8 mouse cellular contexts compared by ENCODE assay signal in the genomic region with DNA sequence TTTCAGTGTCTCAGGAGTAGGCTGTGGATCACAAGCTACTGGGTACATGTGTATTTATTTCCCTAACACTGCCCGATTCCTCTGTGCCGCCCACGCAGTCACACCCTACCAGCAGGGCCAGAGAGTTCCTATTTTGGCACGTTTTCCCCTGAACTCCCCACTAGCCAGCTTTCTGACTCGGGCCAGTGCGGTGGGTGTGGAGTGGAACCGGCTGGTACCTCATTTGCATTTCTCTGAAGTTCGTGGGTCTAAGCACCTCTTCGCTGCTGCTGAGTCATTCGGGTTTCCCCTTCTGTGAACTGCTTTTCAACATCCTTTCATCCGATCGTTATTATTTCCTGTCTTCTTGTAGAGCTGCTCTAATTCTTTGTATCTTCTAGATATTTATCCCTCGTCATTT. TPM values are rescaled to one million over a fixed set of nuclear protein-coding genes. Genes with fewer than 3 reads are reported as not detected.
DNase-seq lines count a peak whose midpoint lies in the region; ATAC-seq and TF ChIP-seq lines count a peak whose summit lies in the region.

No protein-coding gene starts in this region.

- WGBS in lung, postnatal 0 days, result 27% methylated on average over 13 of the region's 13 CpGs
- 28% methylated on average over 13 of the region's 13 CpGs for WGBS in stomach, postnatal 0 days
- WGBS in midbrain, embryonic 16.5 days, result 61% methylated on average over 13 of the region's 13 CpGs

- no peaks in the 10 kb centered on the region for H3K4me1 ChIP-seq in lung, postnatal 0 days (ENCODE audit: insufficient read depth, low read depth, low read length)
- H3K4me1 ChIP-seq in stomach, postnatal 0 days (replicated peaks; ENCODE audit: control insufficient read depth, insufficient read depth), result no peaks in the 10 kb centered on the region
- no peaks in the 10 kb centered on the region for H3K4me1 ChIP-seq in midbrain, embryonic 16.5 days (ENCODE audit: control insufficient read depth, insufficient read depth, low read length)

- in situ Hi-C loops in Patski (cut with MboI; ENCODE audit: low pct_unique_long_range_greater_than_20kb), result loop anchor here (25.0 kb wide), 1 partner anchor 1967 kb away; a partner anchor contains a TSS

- intact Hi-C loops in left cerebral cortex, postnatal 36 days (cut with DNase I), result no loop called here

- POLR2A ChIA-PET in Patski (lab: Charles Lee), result no interaction called here

- H3K27ac ChIP-seq in lung, postnatal 0 days (ENCODE audit: low read length), result no peak overlapping the region
- H3K27ac ChIP-seq in stomach, postnatal 0 days (replicated peaks), result no peak overlapping the region
- H3K27ac ChIP-seq in midbrain, embryonic 16.5 days (ENCODE audit: low read length), result no peak overlapping the region

- 0 out of 2 replicates have a peak, but pooled peaks have one; percentile 10 for TF ChIP-seq EP300 in lung, postnatal 0 days (IDR thresholded peaks at IDR 0.05)
- TF ChIP-seq EP300 in stomach, postnatal 0 days (optimal IDR thresholded peaks at IDR 0.05), result no peak

- H3K4me3 ChIP-seq in lung, postnatal 0 days (ENCODE audit: low read depth, low read length), result no peak overlapping the region
- H3K4me3 ChIP-seq in stomach, postnatal 0 days (ENCODE audit: low read depth, low read length), result no peak overlapping the region
- H3K4me3 ChIP-seq in midbrain, embryonic 16.5 days (ENCODE audit: low read depth, low read length), result no peak overlapping the region

- peak; percentile 88 for ATAC-seq in Patski
- ATAC-seq in lung, postnatal 0 days, result peak; percentile 40
- peak; percentile 30; the same call in 1 of the 2 replicates for ATAC-seq in stomach, postnatal 0 days (ENCODE audit: low FRiP score, low TSS enrichment)
- no peak for ATAC-seq in midbrain, embryonic 16.5 days

- no peaks in the 10 kb centered on the region for H3K9me3 ChIP-seq in lung, postnatal 0 days (ENCODE audit: low read length)
- H3K9me3 ChIP-seq in stomach, postnatal 0 days (ENCODE audit: control insufficient read depth, low read length), result no peaks in the 10 kb centered on the region
- no peaks in the 10 kb centered on the region for H3K9me3 ChIP-seq in midbrain, embryonic 16.5 days (replicated peaks; ENCODE audit: control insufficient read depth, low read length, poor library complexity, severe bottlenecking)

- peak; percentile 49 for DNase-seq in ovary, adult 18-20 months (ENCODE audit: low spot score)
- no peak for DNase-seq in ovary, postnatal 10 days (ENCODE audit: low spot score)
- no peak for DNase-seq in Patski (ENCODE audit: low read depth, low spot score)
- peak; percentile 12 for DNase-seq in lung, postnatal 0 days (ENCODE audit: low spot score)
- peak; percentile 26 for DNase-seq in stomach, postnatal 0 days (ENCODE audit: low spot score)
- no peak for DNase-seq in left cerebral cortex, postnatal 36 days (ENCODE audit: low spot score in 2 of 2)
- DNase-seq in cerebellum, postnatal 4 days (ENCODE audit: low spot score in 2 of 2), result no peak

- H3K9ac ChIP-seq in lung, postnatal 0 days (replicated peaks; ENCODE audit: low read depth), result no peak overlapping the region
- no peak overlapping the region for H3K9ac ChIP-seq in stomach, postnatal 0 days (ENCODE audit: low read length)
- H3K9ac ChIP-seq in midbrain, embryonic 16.5 days (ENCODE audit: low read depth, low read length), result no peak overlapping the region

- CTCF ChIA-PET in Patski (lab: Charles Lee), result interaction anchor here (1.1 to 1.3 kb wide), 2 partner anchors 9 to 34 kb away, joined by 3 read pairs; no protein-coding TSS in a partner anchor

- no peak overlapping the region for H3K4me2 ChIP-seq in lung, postnatal 0 days (replicated peaks; ENCODE audit: low read depth, low read length)
- no peak overlapping the region for H3K4me2 ChIP-seq in stomach, postnatal 0 days (replicated peaks; ENCODE audit: low read depth)
- H3K4me2 ChIP-seq in midbrain, embryonic 16.5 days (ENCODE audit: low read length), result no peak overlapping the region

- H3K27me3 ChIP-seq in Patski, result no peaks in the 10 kb centered on the region
- no peaks in the 10 kb centered on the region for H3K27me3 ChIP-seq in lung, postnatal 0 days (replicated peaks; ENCODE audit: insufficient read depth, low read length)
- H3K27me3 ChIP-seq in stomach, postnatal 0 days (ENCODE audit: control insufficient read depth, insufficient read depth, low read length), result no peaks in the 10 kb centered on the region
- no peaks in the 10 kb centered on the region for H3K27me3 ChIP-seq in midbrain, embryonic 16.5 days (ENCODE audit: control insufficient read depth, insufficient read depth, low read depth, low read length)

- H3K36me3 ChIP-seq in lung, postnatal 0 days (ENCODE audit: insufficient read depth, low read length), result no peaks in the 10 kb centered on the region
- H3K36me3 ChIP-seq in stomach, postnatal 0 days (ENCODE audit: control insufficient read depth, insufficient read depth, low read length), result no peaks in the 10 kb centered on the region
- no peaks in the 10 kb centered on the region for H3K36me3 ChIP-seq in midbrain, embryonic 16.5 days (ENCODE audit: control insufficient read depth, insufficient read depth, low read length)

- no peak for TF ChIP-seq CTCF in Patski (IDR thresholded peaks at IDR 0.05)
- no peak for TF ChIP-seq CTCF in lung, postnatal 0 days (IDR thresholded peaks at IDR 0.05)
- no peak for TF ChIP-seq CTCF in stomach, postnatal 0 days (IDR thresholded peaks at IDR 0.05; ENCODE audit: low read depth)

RNA-seq across cellular contexts. Expression of a gene that starts 7.7 kb away (rescaled TPM):
- 0.12 TPM for polyA plus RNA-seq in Patski (2021)
- polyA plus RNA-seq in lung, postnatal 0 days (2015; fragmentation: Nextera tagmentation; extraction: Ambion mirVana), result 8.4 and 9.1 TPM in 2 replicates
- 5.4 and 6.0 TPM in 2 replicates for polyA plus RNA-seq in stomach, postnatal 0 days (2015; fragmentation: Nextera tagmentation; extraction: Ambion mirVana)
- 1 to 10 TPM; 2.5 to 2.7 TPM for total RNA-seq in left cerebral cortex, postnatal 36 days (2021)
- 4.0 and 4.2 TPM in 2 replicates for polyA plus RNA-seq in midbrain, embryonic 16.5 days (2015; fragmentation: Nextera tagmentation; extraction: Ambion mirVana)

RNA-seq across cellular contexts. Expression of a gene that starts 59.6 kb away (rescaled TPM):
- 36.6 TPM for polyA plus RNA-seq in Patski (2021)
- 10.3 and 12.8 TPM in 2 replicates for polyA plus RNA-seq in lung, postnatal 0 days (2015; fragmentation: Nextera tagmentation; extraction: Ambion mirVana)
- polyA plus RNA-seq in stomach, postnatal 0 days (2015; fragmentation: Nextera tagmentation; extraction: Ambion mirVana), result 7.2 and 8.1 TPM in 2 replicates
- 10 to 100 TPM; 59.2 to 70.4 TPM for total RNA-seq in left cerebral cortex, postnatal 36 days (2021)
- polyA plus RNA-seq in midbrain, embryonic 16.5 days (2015; fragmentation: Nextera tagmentation; extraction: Ambion mirVana), result 8.9 and 9.7 TPM in 2 replicates

Comparison
In these comparisons a context has a peak if more than half of its experiments do, and no peak if none do; other contexts are left out.
1. DNase-seq: peak in ovary, adult 18-20 months (single experiment), lung, postnatal 0 days (single experiment) and stomach, postnatal 0 days (single experiment); none in ovary, postnatal 10 days (single experiment), Patski (single experiment), left cerebral cortex, postnatal 36 days (0 of 2) and cerebellum, postnatal 4 days (0 of 2).